Comparison of ENCODE assay signal across 8 mouse cellular contexts in genomic region chr5:145190875-145191798, GRCm38 (mm10). TPM values are rescaled to one million over a fixed set of nuclear protein-coding genes. Genes with fewer than 3 reads are reported as not detected.
A peak's percentile ranks its signal among the peaks of the same experiment; 100 is the strongest.
DNase-seq lines count a peak whose midpoint lies in the region; ATAC-seq and TF ChIP-seq lines count a peak whose summit lies in the region.

No protein-coding gene starts in this region.

- no peaks in the 10 kb centered on the region for H3K27me3 ChIP-seq in CH12.LX (replicated peaks)
- no peaks in the 10 kb centered on the region for H3K27me3 ChIP-seq in forebrain, embryonic 10.5 days (ENCODE audit: poor library complexity, severe bottlenecking)
- no peaks in the 10 kb centered on the region for H3K27me3 ChIP-seq in heart, embryonic 15.5 days
- H3K27me3 ChIP-seq in liver, embryonic 13.5 days: no peaks in the 10 kb centered on the region
- H3K27me3 ChIP-seq in stomach, embryonic 14.5 days (ENCODE audit: control insufficient read depth, insufficient read depth, low read length): no peaks in the 10 kb centered on the region

- no peaks in the 10 kb centered on the region for H3K9me3 ChIP-seq in CH12.LX (replicated peaks; ENCODE audit: low read length)
- H3K9me3 ChIP-seq in forebrain, embryonic 10.5 days: no peaks in the 10 kb centered on the region
- no peaks in the 10 kb centered on the region for H3K9me3 ChIP-seq in heart, embryonic 15.5 days (replicated peaks)
- no peaks in the 10 kb centered on the region for H3K9me3 ChIP-seq in liver, embryonic 13.5 days (replicated peaks)
- no peaks in the 10 kb centered on the region for H3K9me3 ChIP-seq in stomach, embryonic 14.5 days (ENCODE audit: control insufficient read depth, low read depth, low read length)

- H3K27ac ChIP-seq in CH12.LX (ENCODE audit: insufficient read depth, low read depth): peak overlapping the region; percentile 18; the same call in 1 of the 2 replicates
- H3K27ac ChIP-seq in forebrain, embryonic 10.5 days: peak overlapping the region; percentile 96
- peak overlapping the region; percentile 88 for H3K27ac ChIP-seq in heart, embryonic 15.5 days
- peak overlapping the region; percentile 86 for H3K27ac ChIP-seq in liver, embryonic 13.5 days
- peak overlapping the region; percentile 58 for H3K27ac ChIP-seq in stomach, embryonic 14.5 days (ENCODE audit: low read length)

- ATAC-seq in heart, embryonic 15.5 days (replicated peaks; ENCODE audit: insufficient number of reproducible peaks, insufficient read depth, low FRiP score, low read depth): peak; percentile 89
- peak; percentile 84 for ATAC-seq in liver, embryonic 13.5 days (ENCODE audit: low read depth)
- ATAC-seq in stomach, embryonic 14.5 days (ENCODE audit: insufficient number of reproducible peaks, insufficient read depth, low FRiP score, low read depth): peak; percentile 92

- peak; percentile 97 for TF ChIP-seq POLR2A in CH12.LX (IDR thresholded peaks at IDR 0.05; ENCODE audit: low read depth, low read length)

- peak; percentile 88 for DNase-seq in CH12.LX (ENCODE audit: extremely low read depth)
- peak; percentile 77 for DNase-seq in c-Kit-positive CD71-negative TER-119-negative erythroid progenitor cells, embryonic 14.5 days (ENCODE audit: low read depth)
- peak; percentile 92 for DNase-seq in forebrain, embryonic 10.5 days (ENCODE audit: extremely low spot score, low spot score)
- DNase-seq in kidney, postnatal 25 days: peak; percentile 94 to 96
- DNase-seq in liver, embryonic 13.5 days: peak; percentile 86
- DNase-seq in natural killer cell, adult 2 months (ENCODE audit: low spot score in 2 of 2): peak; percentile 80 to 85

- dilution Hi-C loops in CH12.LX (cut with MboI; ENCODE audit: extremely low pct_ligation_motif_present, extremely low pct_unique_long_range_greater_than_20kb, low sequenced_read_pairs): no loop called here

- in situ Hi-C loops in CH12.LX (cut with MboI; ENCODE audit: low pct_ligation_motif_present, low pct_unique_long_range_greater_than_20kb, low sequenced_read_pairs): no loop called here

- H3K4me2 ChIP-seq in CH12.LX (ENCODE audit: insufficient read depth, low read depth, poor library complexity, severe bottlenecking): peak overlapping the region; percentile 99
- peak overlapping the region; percentile 73 for H3K4me2 ChIP-seq in heart, embryonic 15.5 days
- peak overlapping the region; percentile 91 for H3K4me2 ChIP-seq in liver, embryonic 13.5 days
- peak overlapping the region; percentile 74 for H3K4me2 ChIP-seq in stomach, embryonic 14.5 days (replicated peaks; ENCODE audit: low read depth, low read length)

- peak overlapping the region; percentile 76 to 97 (median 84) for H3K4me3 ChIP-seq in CH12.LX (replicated peaks in 1 of 3; ENCODE audit: low read depth in 2 of 3, low read length in 2 of 3, poor library complexity in 1 of 3)
- peak overlapping the region; percentile 89 for H3K4me3 ChIP-seq in forebrain, embryonic 10.5 days
- peak overlapping the region; percentile 81 for H3K4me3 ChIP-seq in heart, embryonic 15.5 days
- H3K4me3 ChIP-seq in liver, embryonic 13.5 days (replicated peaks): peak overlapping the region; percentile 93
- peak overlapping the region; percentile 64 for H3K4me3 ChIP-seq in stomach, embryonic 14.5 days (ENCODE audit: low read depth, low read length)

- peaks cover 9 to 26% of the 10 kb centered on the region in 2 experiments for H3K4me1 ChIP-seq in CH12.LX (ENCODE audit: control insufficient read depth in 1 of 2, insufficient read depth in 2 of 2)
- peaks cover 19% of the 10 kb centered on the region for H3K4me1 ChIP-seq in forebrain, embryonic 10.5 days
- peaks cover 28% of the 10 kb centered on the region for H3K4me1 ChIP-seq in heart, embryonic 15.5 days (replicated peaks)
- peaks cover 35% of the 10 kb centered on the region for H3K4me1 ChIP-seq in liver, embryonic 13.5 days (replicated peaks)
- H3K4me1 ChIP-seq in stomach, embryonic 14.5 days (ENCODE audit: control insufficient read depth, insufficient read depth, low read length): peaks cover 11% of the 10 kb centered on the region

- TF ChIP-seq EP300 in CH12.LX (IDR thresholded peaks at IDR 0.05; ENCODE audit: low read length): no peak

- H3K36me3 ChIP-seq in CH12.LX (replicated peaks in 1 of 2; ENCODE audit: control insufficient read depth in 1 of 2, insufficient read depth in 1 of 2, low read length in 1 of 2): peaks cover 35 to 58% of the 10 kb centered on the region in 2 experiments
- H3K36me3 ChIP-seq in forebrain, embryonic 10.5 days (replicated peaks): peaks cover 54% of the 10 kb centered on the region
- peaks cover 44% of the 10 kb centered on the region for H3K36me3 ChIP-seq in heart, embryonic 15.5 days
- H3K36me3 ChIP-seq in liver, embryonic 13.5 days: peaks cover 50% of the 10 kb centered on the region
- peaks cover 34% of the 10 kb centered on the region for H3K36me3 ChIP-seq in stomach, embryonic 14.5 days (ENCODE audit: control insufficient read depth, insufficient read depth, low read length)

- TF ChIP-seq RAD21 in CH12.LX (IDR thresholded peaks at IDR 0.05; ENCODE audit: low read depth, low read length): no peak

- TF ChIP-seq CTCF in CH12.LX (conservative IDR thresholded peaks at IDR 0.05 in 1 of 2, IDR thresholded peaks at IDR 0.05 in 1 of 2; ENCODE audit: low read depth in 2 of 2, low read length in 2 of 2): no peak

- H3K79me2 ChIP-seq in CH12.LX (replicated peaks; ENCODE audit: control insufficient read depth, extremely low read depth, insufficient read depth, poor library complexity, severe bottlenecking): peaks cover 49% of the 10 kb centered on the region

- WGBS in forebrain, embryonic 10.5 days: 1% methylated on average over 41 of the region's 41 CpGs
- under 1% methylated on average over 41 of the region's 41 CpGs for WGBS in heart, embryonic 15.5 days
- under 1% methylated on average over 41 of the region's 41 CpGs for WGBS in liver, embryonic 13.5 days (ENCODE audit: insufficient replicate concordance)
- WGBS in stomach, embryonic 14.5 days: under 1% methylated on average over 41 of the region's 41 CpGs

- peak overlapping the region; percentile 78 for H3K9ac ChIP-seq in CH12.LX (ENCODE audit: insufficient read depth, low read depth)
- peak overlapping the region; percentile 91 for H3K9ac ChIP-seq in heart, embryonic 15.5 days
- H3K9ac ChIP-seq in liver, embryonic 13.5 days: peak overlapping the region; percentile 95
- peak overlapping the region; percentile 57 for H3K9ac ChIP-seq in stomach, embryonic 14.5 days (replicated peaks; ENCODE audit: low read depth, low read length)

TF ChIP-seq in CH12.LX, 34 proteins besides CTCF, POLR2A, EP300 and RAD21 (continues in another document):
- TF ChIP-seq SIN3A (IDR thresholded peaks at IDR 0.05; ENCODE audit: low read length) (peak; percentile 87), ELF1 (IDR thresholded peaks at IDR 0.05; ENCODE audit: low read depth, low read length) (peak; percentile 76), CHD2 (IDR thresholded peaks at IDR 0.05; ENCODE audit: low read length) (0 out of 2 replicates have a peak, but pooled peaks have one; percentile 36)

RNA-seq across cellular contexts. Expression of gene Atp5j2, which starts 0.7 kb away (rescaled TPM):
- 440 and 469 TPM in 2 replicates for total RNA-seq in CH12.LX (2012; rRNA removed)
- total RNA-seq in CH12.LX (2014; rRNA removed): 202 and 229 TPM in 2 replicates
- polyA plus RNA-seq in CH12.LX (2012; ENCODE audit: insufficient read length, low read depth): 327 and 397 TPM in 2 replicates
- 508 and 509 TPM in 2 replicates for polyA plus RNA-seq in forebrain, embryonic 10.5 days (2016; fragmentation: Nextera tagmentation; extraction: Ambion mirVana)
- polyA plus RNA-seq in heart, embryonic 15.5 days (2015; fragmentation: Nextera tagmentation; extraction: Ambion mirVana): 1,147 and 1,514 TPM in 2 replicates
- polyA plus RNA-seq in liver, embryonic 13.5 days (2015; fragmentation: Nextera tagmentation; extraction: Ambion mirVana): 566 and 569 TPM in 2 replicates
- 576 and 654 TPM in 2 replicates for polyA plus RNA-seq in stomach, embryonic 14.5 days (2014; fragmentation: Nextera tagmentation; extraction: Ambion mirVana)

RNA-seq across cellular contexts. Expression of gene Zkscan14, which starts 10.5 kb away (rescaled TPM):
- total RNA-seq in CH12.LX (2012; rRNA removed) (11.5 and 12.1 TPM in 2 replicates), CH12.LX (2014; rRNA removed) (10.7 and 12.8 TPM in 2 replicates)
- polyA plus RNA-seq in CH12.LX (2012; ENCODE audit: insufficient read length, low read depth): 10.1 and 10.5 TPM in 2 replicates
- 5.9 and 6.5 TPM in 2 replicates for polyA plus RNA-seq in forebrain, embryonic 10.5 days (2016; fragmentation: Nextera tagmentation; extraction: Ambion mirVana)
- polyA plus RNA-seq in heart, embryonic 15.5 days (2015; fragmentation: Nextera tagmentation; extraction: Ambion mirVana): 6.0 and 7.4 TPM in 2 replicates
- polyA plus RNA-seq in liver, embryonic 13.5 days (2015; fragmentation: Nextera tagmentation; extraction: Ambion mirVana): 5.9 and 6.0 TPM in 2 replicates
- polyA plus RNA-seq in stomach, embryonic 14.5 days (2014; fragmentation: Nextera tagmentation; extraction: Ambion mirVana): 9.0 and 9.6 TPM in 2 replicates

RNA-seq across cellular contexts. Expression of gene Zkscan5, which starts 13.2 kb away (rescaled TPM):
- total RNA-seq in CH12.LX (2012; rRNA removed) (5.6 and 6.2 TPM in 2 replicates), CH12.LX (2014; rRNA removed) (4.7 and 5.0 TPM in 2 replicates)
- 4.4 and 5.3 TPM in 2 replicates for polyA plus RNA-seq in CH12.LX (2012; ENCODE audit: insufficient read length, low read depth)
- polyA plus RNA-seq in forebrain, embryonic 10.5 days (2016; fragmentation: Nextera tagmentation; extraction: Ambion mirVana): 18.4 and 18.9 TPM in 2 replicates
- 8.4 and 10.3 TPM in 2 replicates for polyA plus RNA-seq in heart, embryonic 15.5 days (2015; fragmentation: Nextera tagmentation; extraction: Ambion mirVana)
- polyA plus RNA-seq in liver, embryonic 13.5 days (2015; fragmentation: Nextera tagmentation; extraction: Ambion mirVana): 3.7 and 4.3 TPM in 2 replicates
- polyA plus RNA-seq in stomach, embryonic 14.5 days (2014; fragmentation: Nextera tagmentation; extraction: Ambion mirVana): 13.6 and 13.9 TPM in 2 replicates

RNA-seq across cellular contexts. Expression of gene Cpsf4, which starts 24.1 kb away (rescaled TPM):
- 59.2 and 68.4 TPM in 2 replicates for total RNA-seq in CH12.LX (2012; rRNA removed)
- total RNA-seq in CH12.LX (2014; rRNA removed): 70.7 and 75.2 TPM in 2 replicates
- 54.6 and 56.3 TPM in 2 replicates for polyA plus RNA-seq in CH12.LX (2012; ENCODE audit: insufficient read length, low read depth)
- 91.4 and 92.5 TPM in 2 replicates for polyA plus RNA-seq in forebrain, embryonic 10.5 days (2016; fragmentation: Nextera tagmentation; extraction: Ambion mirVana)
- polyA plus RNA-seq in heart, embryonic 15.5 days (2015; fragmentation: Nextera tagmentation; extraction: Ambion mirVana): 20.9 and 28.2 TPM in 2 replicates
- polyA plus RNA-seq in liver, embryonic 13.5 days (2015; fragmentation: Nextera tagmentation; extraction: Ambion mirVana): 32.4 and 34.7 TPM in 2 replicates
- 26.4 and 28.2 TPM in 2 replicates for polyA plus RNA-seq in stomach, embryonic 14.5 days (2014; fragmentation: Nextera tagmentation; extraction: Ambion mirVana)

RNA-seq across cellular contexts. Expression of gene Ptcd1, which starts 24.2 kb away (rescaled TPM):
- total RNA-seq in CH12.LX (2012; rRNA removed): 13.9 and 15.3 TPM in 2 replicates
- 10.6 and 11.4 TPM in 2 replicates for total RNA-seq in CH12.LX (2014; rRNA removed)
- 11.7 and 12.3 TPM in 2 replicates for polyA plus RNA-seq in CH12.LX (2012; ENCODE audit: insufficient read length, low read depth)
- polyA plus RNA-seq in forebrain, embryonic 10.5 days (2016; fragmentation: Nextera tagmentation; extraction: Ambion mirVana): 17.5 and 18.9 TPM in 2 replicates
- polyA plus RNA-seq in heart, embryonic 15.5 days (2015; fragmentation: Nextera tagmentation; extraction: Ambion mirVana): 11.9 and 15.8 TPM in 2 replicates
- polyA plus RNA-seq in liver, embryonic 13.5 days (2015; fragmentation: Nextera tagmentation; extraction: Ambion mirVana): 8.6 and 9.4 TPM in 2 replicates
- 11.4 and 12.1 TPM in 2 replicates for polyA plus RNA-seq in stomach, embryonic 14.5 days (2014; fragmentation: Nextera tagmentation; extraction: Ambion mirVana)

Comparison
In these comparisons a context has a peak if more than half of its experiments do, and no peak if none do; other contexts are left out.
1. Peak in every context shown above with its lines: DNase-seq, ATAC-seq, H3K4me3 ChIP-seq and H3K27ac ChIP-seq.
2. H3K27ac ChIP-seq: peak in every context shown above with its lines; median percentile 96 in forebrain, embryonic 10.5 days; 88 in heart, embryonic 15.5 days; 86 in liver, embryonic 13.5 days; 58 in stomach, embryonic 14.5 days; 18 in CH12.LX.